Mouse (Mus musculus): ENCODE results near the gene Csnk1e. TPM values are rescaled to one million over a fixed set of nuclear protein-coding genes. Genes with fewer than 3 reads are reported as not detected.
"Not testable (repeated sequence)": the region's sequence is repeated elsewhere in the genome, so short reads cannot be mapped to it uniquely, and the experiment has no call there.

Csnk1e gene
- polyA plus RNA-seq, 1 experiment from 2014 or later, result 10.4 TPM

- H3K4me1 ChIP-seq (replicated peaks), result peaks cover 5% of the 10 kb centered on the region; the same call in 1 of the 2 replicates
- no peak overlapping the region for H3K27ac ChIP-seq
- no peaks in the 10 kb centered on the region for H3K9me3 ChIP-seq (replicated peaks)
- H3K9ac ChIP-seq, result no peak overlapping the region
- ATAC-seq (ENCODE audit: low read depth) (no peak), DNase-seq (no peak)
- 52% methylated on average over 10 of the region's 10 CpGs for WGBS (ENCODE audit: insufficient replicate concordance)
- H3K4me2 ChIP-seq, result no peak overlapping the region
- no peaks in the 10 kb centered on the region for H3K36me3 ChIP-seq
- peaks cover 6% of the 10 kb centered on the region; the same call in 1 of the 2 replicates for H3K27me3 ChIP-seq
- H3K4me3 ChIP-seq (replicated peaks), result no peak overlapping the region
Measured at GRCm38 (mm10) chr15:79471095-79471494, 15.7 kb upstream of the Csnk1e start.

GRCm38 (mm10) chr15:79470583-79470982, 15.2 kb upstream of the Csnk1e start:
- DNase-seq, result no peak
- ATAC-seq (ENCODE audit: low read depth), result no peak
- Histone ChIP-seq H3K36me3 (no peaks in the 10 kb centered on the region), H3K4me3 (replicated peaks) (no peak overlapping the region), H3K4me1 (replicated peaks) (peaks cover 5% of the 10 kb centered on the region; the same call in 1 of the 2 replicates), H3K9ac (no peak overlapping the region), H3K9me3 (replicated peaks) (no peaks in the 10 kb centered on the region), H3K27ac (no peak overlapping the region), H3K27me3 (peaks cover 6% of the 10 kb centered on the region; the same call in 1 of the 2 replicates), H3K4me2 (peak overlapping the region; percentile 26; the same call in 1 of the 2 replicates)
- 22% methylated on average over 17 of the region's 17 CpGs for WGBS (ENCODE audit: insufficient replicate concordance)

DNA sequence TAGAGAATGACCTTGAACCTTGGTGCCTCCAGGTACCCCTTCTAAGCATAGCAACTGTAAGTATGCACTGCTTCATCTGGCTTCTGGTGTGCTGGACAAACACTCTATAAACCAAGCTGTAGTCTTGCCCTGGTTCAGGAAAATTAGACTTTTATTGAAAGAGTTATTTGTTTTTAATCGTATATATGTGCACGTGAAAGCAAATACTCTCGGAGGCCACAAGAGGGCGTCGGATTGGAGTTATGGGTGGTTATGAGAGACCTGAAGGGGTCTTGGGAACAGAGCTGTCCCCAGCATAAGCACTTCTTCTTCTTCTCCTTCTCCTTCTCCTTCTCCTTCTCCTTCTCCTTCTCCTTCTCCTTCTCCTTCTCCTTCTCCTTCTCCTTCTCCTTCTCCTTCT, 14.2 kb upstream of the Csnk1e start:
- no peak for ATAC-seq (ENCODE audit: low read depth)
- DNase-seq, result no peak
- H3K4me1 ChIP-seq (replicated peaks), result peaks cover 5% of the 10 kb centered on the region; the same call in 1 of the 2 replicates
- peaks cover 6% of the 10 kb centered on the region; the same call in 1 of the 2 replicates for H3K27me3 ChIP-seq
- H3K4me2 ChIP-seq, result no peak overlapping the region
- H3K36me3 ChIP-seq, result no peaks in the 10 kb centered on the region
- no peaks in the 10 kb centered on the region for H3K9me3 ChIP-seq (replicated peaks)
- H3K4me3 ChIP-seq (replicated peaks), result no peak overlapping the region
- H3K27ac ChIP-seq, result no peak overlapping the region
- 58% methylated on average over 5 of the region's 5 CpGs for WGBS (ENCODE audit: insufficient replicate concordance)
- H3K9ac ChIP-seq, result no peak overlapping the region

- no peak for ATAC-seq (ENCODE audit: low read depth)
Measured at GRCm38 (mm10) chr15:79466601-79467286, 11.4 kb upstream of the Csnk1e start.

GRCm38 (mm10) chr15:79456546-79456945, 1.2 kb upstream of the Csnk1e start:
- 52% methylated on average over 6 of the region's 6 CpGs for WGBS (ENCODE audit: insufficient replicate concordance)
- H3K9me3 ChIP-seq (replicated peaks), result no peaks in the 10 kb centered on the region
- 0 out of 2 replicates have a peak overlapping the region, but pooled peaks have one; percentile 25 for H3K27ac ChIP-seq
- no peaks in the 10 kb centered on the region for H3K36me3 ChIP-seq
- H3K4me1 ChIP-seq (replicated peaks), result peaks cover 18% of the 10 kb centered on the region
- ATAC-seq (ENCODE audit: low read depth) (0 out of 2 replicates have a peak, but pooled peaks have one; percentile 23), DNase-seq (no peak)
- H3K9ac ChIP-seq, result no peak overlapping the region
- peaks cover 8% of the 10 kb centered on the region; the same call in 1 of the 2 replicates for H3K27me3 ChIP-seq
- H3K4me2 ChIP-seq, result no peak overlapping the region
- no peak overlapping the region for H3K4me3 ChIP-seq (replicated peaks)

More at GRCm38 (mm10) chr15:79466601-79467286, 11.4 kb upstream of the Csnk1e start:
- Histone ChIP-seq H3K9ac (no peak overlapping the region), H3K9me3 (replicated peaks) (no peaks in the 10 kb centered on the region), H3K27ac (no peak overlapping the region), H3K36me3 (no peaks in the 10 kb centered on the region), H3K4me1 (replicated peaks) (peaks cover 5% of the 10 kb centered on the region; the same call in 1 of the 2 replicates), H3K4me2 (no peak overlapping the region), H3K4me3 (replicated peaks) (no peak overlapping the region), H3K27me3 (peaks cover 28% of the 10 kb centered on the region)
- WGBS (ENCODE audit: insufficient replicate concordance), result 5% methylated on average over 18 of the region's 18 CpGs
- DNase-seq, result peak; percentile 54

DNA sequence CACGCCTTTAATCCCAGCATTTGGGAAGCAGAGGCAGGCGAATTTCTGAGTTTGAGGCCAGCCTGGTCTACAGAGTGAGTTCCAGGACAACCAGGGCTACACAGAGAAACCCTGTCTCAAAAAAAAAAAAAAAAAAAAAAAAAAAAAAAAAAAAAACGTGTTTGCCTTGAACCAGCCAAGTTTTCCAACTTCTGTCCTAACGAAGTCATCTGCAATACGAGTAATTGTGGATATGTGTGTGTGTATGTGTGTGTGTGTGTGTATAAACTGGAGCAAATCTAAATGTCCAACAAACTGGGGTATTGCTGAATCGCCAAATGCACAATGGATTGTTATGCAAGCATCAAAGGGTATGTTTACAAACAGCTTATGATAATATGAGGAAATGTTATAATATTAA, 738 bp upstream of the Csnk1e start:
- not testable (repeated sequence) for ATAC-seq (ENCODE audit: low read depth)
- 49% methylated on average over 6 of the region's 6 CpGs for WGBS (ENCODE audit: insufficient replicate concordance)

DNA sequence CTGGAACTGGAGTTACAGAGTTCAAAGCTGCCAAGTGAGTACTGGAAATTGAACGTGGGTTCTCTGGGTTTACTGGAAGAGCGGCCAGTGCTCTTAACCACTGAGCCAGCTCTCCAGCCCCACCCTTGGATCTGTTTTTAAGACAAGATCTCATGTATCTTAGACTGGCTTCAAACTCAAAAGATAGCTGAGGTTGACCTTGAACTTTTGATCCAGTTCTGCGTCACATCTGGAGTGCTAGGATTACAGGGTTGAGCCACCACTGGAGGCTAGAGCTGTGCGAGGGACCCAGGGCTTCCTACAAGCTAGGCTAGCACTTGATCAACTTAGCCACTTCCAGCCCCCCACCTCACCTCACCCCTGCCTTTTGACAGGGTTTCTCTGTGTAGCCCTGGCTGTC, 1.5 kb downstream of the Csnk1e start:
- H3K4me1 ChIP-seq (replicated peaks), result peaks cover 18% of the 10 kb centered on the region
- ATAC-seq (ENCODE audit: low read depth) (no peak), DNase-seq (no peak)
- no peaks in the 10 kb centered on the region for H3K9me3 ChIP-seq (replicated peaks)
- H3K36me3 ChIP-seq, result no peaks in the 10 kb centered on the region
- H3K27me3 ChIP-seq, result no peaks in the 10 kb centered on the region
- WGBS (ENCODE audit: insufficient replicate concordance), result 73% methylated on average over 4 of the region's 4 CpGs
- H3K9ac ChIP-seq, result no peak overlapping the region
- H3K4me2 ChIP-seq, result no peak overlapping the region
- no peak overlapping the region for H3K4me3 ChIP-seq (replicated peaks)
- no peak overlapping the region for H3K27ac ChIP-seq

More for the DNA sequence above, 738 bp upstream of the Csnk1e start:
- not testable (repeated sequence) for H3K27ac ChIP-seq; H3K27me3 ChIP-seq; H3K9ac ChIP-seq; H3K36me3 ChIP-seq; H3K4me2 ChIP-seq; DNase-seq; H3K9me3 ChIP-seq (replicated peaks); H3K4me3 ChIP-seq (replicated peaks)
- H3K4me1 ChIP-seq (replicated peaks), result peaks cover 18% of the 10 kb centered on the region

- no peak overlapping the region for H3K9ac ChIP-seq
- no peak for DNase-seq
- no peak overlapping the region for H3K4me2 ChIP-seq
- H3K4me1 ChIP-seq (replicated peaks), result peaks cover 10% of the 10 kb centered on the region
- 0 out of 2 replicates have a peak, but pooled peaks cover under 1% of the 10 kb centered on the region for H3K27me3 ChIP-seq
- H3K36me3 ChIP-seq, result no peaks in the 10 kb centered on the region
- no peaks in the 10 kb centered on the region for H3K9me3 ChIP-seq (replicated peaks)
- WGBS (ENCODE audit: insufficient replicate concordance), result 77% methylated on average over 3 of the region's 3 CpGs
- H3K27ac ChIP-seq, result no peak overlapping the region
- H3K4me3 ChIP-seq (replicated peaks), result no peak overlapping the region
- ATAC-seq (ENCODE audit: low read depth), result no peak
Measured at GRCm38 (mm10) chr15:79448041-79448440, 7.3 kb downstream of the Csnk1e start.

- DNase-seq, result no peak
- 59% methylated on average over 8 of the region's 8 CpGs for WGBS (ENCODE audit: insufficient replicate concordance)
Measured at GRCm38 (mm10) chr15:79445786-79446654, 9.3 kb downstream of the Csnk1e start.

DNA sequence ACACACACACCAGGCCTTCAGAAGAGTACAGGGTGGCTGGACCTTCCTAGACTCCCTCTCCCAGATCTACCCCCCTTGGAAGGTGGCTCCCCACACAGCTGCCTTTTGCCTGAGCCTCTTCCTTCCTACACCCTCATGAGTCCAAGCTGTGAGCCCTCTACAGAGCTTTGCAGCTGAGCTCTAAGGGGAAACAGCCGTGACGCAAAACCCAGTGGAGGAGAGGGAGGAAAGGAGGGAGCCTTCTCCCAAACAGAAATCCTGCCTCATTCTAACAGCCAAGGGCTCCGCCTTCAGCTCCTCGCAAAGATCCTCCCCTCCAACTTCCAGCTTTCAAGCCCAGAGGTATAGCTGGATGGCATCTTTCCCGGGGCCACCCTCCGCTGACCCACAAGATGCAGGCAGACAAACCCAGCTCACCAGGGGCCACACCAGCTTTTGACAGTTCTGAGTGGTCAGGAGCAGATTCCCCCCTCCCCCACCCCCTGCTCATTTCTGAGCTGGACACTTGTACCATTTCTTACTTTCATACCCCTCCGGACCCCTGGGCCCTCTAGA, 11.4 kb downstream of the Csnk1e start:
- 72% methylated on average over 7 of the region's 7 CpGs for WGBS (ENCODE audit: insufficient replicate concordance)
- no peaks in the 10 kb centered on the region for H3K36me3 ChIP-seq
- DNase-seq (no peak), ATAC-seq (ENCODE audit: low read depth) (no peak)
- no peak overlapping the region for H3K4me3 ChIP-seq (replicated peaks)
- H3K4me1 ChIP-seq (replicated peaks), result peaks cover 40% of the 10 kb centered on the region
- no peak overlapping the region for H3K9ac ChIP-seq
- H3K4me2 ChIP-seq, result no peak overlapping the region
- H3K9me3 ChIP-seq (replicated peaks), result no peaks in the 10 kb centered on the region
- peaks cover 20% of the 10 kb centered on the region for H3K27me3 ChIP-seq
- H3K27ac ChIP-seq, result no peak overlapping the region

More at GRCm38 (mm10) chr15:79445786-79446654, 9.3 kb downstream of the Csnk1e start:
- Histone ChIP-seq H3K9me3 (replicated peaks) (no peaks in the 10 kb centered on the region), H3K36me3 (no peaks in the 10 kb centered on the region), H3K27me3 (peaks cover 17% of the 10 kb centered on the region), H3K4me1 (replicated peaks) (peaks cover 21% of the 10 kb centered on the region), H3K9ac (no peak overlapping the region), H3K4me3 (replicated peaks) (no peak overlapping the region), H3K4me2 (no peak overlapping the region), H3K27ac (no peak overlapping the region)
- ATAC-seq (ENCODE audit: low read depth), result no peak

GRCm38 (mm10) chr15:79442961-79443518, 12.3 kb downstream of the Csnk1e start:
- Histone ChIP-seq H3K4me2 (no peak overlapping the region), H3K27ac (no peak overlapping the region), H3K9ac (no peak overlapping the region), H3K36me3 (no peaks in the 10 kb centered on the region; the same call in 1 of the 2 replicates), H3K9me3 (replicated peaks) (no peaks in the 10 kb centered on the region), H3K4me1 (replicated peaks) (peaks cover 47% of the 10 kb centered on the region), H3K27me3 (peaks cover 20% of the 10 kb centered on the region), H3K4me3 (replicated peaks) (no peak overlapping the region)
- ATAC-seq (ENCODE audit: low read depth) (no peak), DNase-seq (no peak)
- WGBS (ENCODE audit: insufficient replicate concordance), result 79% methylated on average over 9 of the region's 9 CpGs

All from liver, embryonic 13.5 days (tissue).